Mouse (Mus musculus) midbrain, embryonic 14.5 days (tissue): Measurements from ENCODE around the gene Gkn2. TPM values are rescaled to one million over a fixed set of nuclear protein-coding genes. Genes with fewer than 3 reads are reported as not detected.

Experiments used
- ATAC-seq: fragments of 200-750 bp; cut with Nextera tagmentation; 2 replicates; pipeline ENCODE4 v1.8.0; 2017; ENCODE audit warnings: moderate number of reproducible peaks, moderate library complexity; ENCODE audit not compliant: low FRiP score, low TSS enrichment
- DNase-seq: peaks from one replicate; pipeline ENCODE4 v3.0.0-alpha.2; 2015
- H3K27ac ChIP-seq: fragments of 300-500 bp; sonication (generic); replicated peaks from 2 replicates; pipeline ENCODE4 v1.5.1; 2014; ENCODE audit warnings: mild to moderate bottlenecking, low read depth, low read length, moderate library complexity
- H3K27me3 ChIP-seq: fragments of 300-500 bp; sonication (generic); 2 replicates; pipeline ENCODE4 v1.6.1; 2014; ENCODE audit warnings: low read length, control low read depth, mixed read lengths; ENCODE audit not compliant: control insufficient read depth, insufficient read depth
- H3K36me3 ChIP-seq: fragments of 300-500 bp; sonication (generic); 2 replicates; pipeline ENCODE4 v1.6.1; 2014; ENCODE audit warnings: low read length, control low read depth; ENCODE audit not compliant: control insufficient read depth, insufficient read depth
- H3K4me1 ChIP-seq: fragments of 300-500 bp; sonication (generic); 2 replicates; pipeline ENCODE4 v1.6.1; 2014; ENCODE audit warnings: mild to moderate bottlenecking, antibody characterized with exemption, low read length, control low read depth; ENCODE audit not compliant: control insufficient read depth, insufficient read depth
- H3K4me2 ChIP-seq: fragments of 300-500 bp; sonication (generic); 2 replicates; pipeline ENCODE4 v1.6.1; 2014; ENCODE audit warnings: mild to moderate bottlenecking, low read length, moderate library complexity
- H3K4me3 ChIP-seq: fragments of 300-500 bp; sonication (generic); replicated peaks from 2 replicates; pipeline ENCODE4 v1.5.1; 2014; ENCODE audit warnings: low read depth, low read length
- H3K9ac ChIP-seq: fragments of 300-500 bp; sonication (generic); replicated peaks from 2 replicates; pipeline ENCODE4 v1.6.1; 2014; ENCODE audit warnings: mild to moderate bottlenecking, low read length, moderate library complexity
- H3K9me3 ChIP-seq: fragments of 300-500 bp; sonication (generic); 2 replicates; pipeline ENCODE4 v1.6.1; 2016; ENCODE audit warnings: low read length, control low read depth, mixed read lengths; ENCODE audit not compliant: control insufficient read depth
- WGBS: fragments of 180-500 bp; shearing (Covaris S2); extraction: QIAGEN DNeasy Blood & Tissue Kit; methylation state at CpG from one replicate; pipeline ENCODE4 v1.1.7; 2014; 5-methylcytosine and 5-hydroxymethylcytosine counted together
- polyA plus RNA-seq: library from polyadenylated mRNA; unstranded; fragments of >200 nt; fragmentation: Nextera tagmentation; extraction: Ambion mirVana; gene quantifications from 2 replicates; pipeline ENCODE4 v1.2.1, GENCODE M21; 2014

Gkn2 gene
- polyA plus RNA-seq, result not detected in 2 replicates

- DNase-seq, result no peak
- no peak within 1 kb of the TSS for H3K9ac ChIP-seq
- no peaks in the 10 kb centered on the region for H3K27me3 ChIP-seq
- no peak within 1 kb of the TSS for H3K4me2 ChIP-seq
- no peaks in the 10 kb centered on the region for H3K36me3 ChIP-seq
- H3K4me1 ChIP-seq, result no peaks in the 10 kb centered on the region
- H3K9me3 ChIP-seq, result no peaks in the 10 kb centered on the region
- WGBS, result 89% methylated on average over 9 of the region's 9 CpGs
- no peak within 1 kb of the TSS for H3K27ac ChIP-seq
- ATAC-seq, result no peak
- H3K4me3 ChIP-seq, result no peak within 1 kb of the TSS
Observed at GRCm38 (mm10) chr6:87373057-87373456, at the start of gene Gkn2. Gene Gkn2 (plus strand): TSS chr6:87373357.

- H3K27ac ChIP-seq, result no peak overlapping the region
- no peak for ATAC-seq
- 89% methylated on average over 2 of the region's 2 CpGs for WGBS
- H3K4me2 ChIP-seq, result no peak overlapping the region
- no peaks in the 10 kb centered on the region for H3K27me3 ChIP-seq
- no peak for DNase-seq
- H3K9ac ChIP-seq, result no peak overlapping the region
- H3K4me3 ChIP-seq, result no peak overlapping the region
- no peaks in the 10 kb centered on the region for H3K36me3 ChIP-seq
- no peaks in the 10 kb centered on the region for H3K4me1 ChIP-seq
- H3K9me3 ChIP-seq, result no peaks in the 10 kb centered on the region
Observed at GRCm38 (mm10) chr6:87323381-87323780, 49.8 kb upstream of the Gkn2 start.

- no peaks in the 10 kb centered on the region for H3K36me3 ChIP-seq
- H3K9me3 ChIP-seq, result no peaks in the 10 kb centered on the region
- H3K27me3 ChIP-seq, result no peaks in the 10 kb centered on the region
- 93% methylated on average over 2 of the region's 2 CpGs for WGBS
- no peak overlapping the region for H3K4me3 ChIP-seq
- no peak for ATAC-seq
- DNase-seq, result no peak
- H3K4me1 ChIP-seq, result no peaks in the 10 kb centered on the region
- H3K9ac ChIP-seq, result no peak overlapping the region
- H3K4me2 ChIP-seq, result no peak overlapping the region
- H3K27ac ChIP-seq, result no peak overlapping the region
Observed at GRCm38 (mm10) chr6:87326932-87327331, 46.2 kb upstream of the Gkn2 start.

GRCm38 (mm10) chr6:87328265-87329173 lies 44.6 kb upstream of the Gkn2 start:
- Histone ChIP-seq H3K27ac (no peak overlapping the region), H3K4me1 (peaks cover 2% of the 10 kb centered on the region; the same call in 1 of the 2 replicates), H3K36me3 (no peaks in the 10 kb centered on the region), H3K4me2 (no peak overlapping the region), H3K27me3 (no peaks in the 10 kb centered on the region), H3K9me3 (no peaks in the 10 kb centered on the region), H3K9ac (no peak overlapping the region), H3K4me3 (no peak overlapping the region)
- DNase-seq, result peak; percentile 49
- no peak for ATAC-seq
- 84% methylated on average over 22 of the region's 22 CpGs for WGBS

- no peak overlapping the region for H3K27ac ChIP-seq
- 0 out of 2 replicates have a peak, but pooled peaks cover 7% of the 10 kb centered on the region for H3K27me3 ChIP-seq
- no peak overlapping the region for H3K4me2 ChIP-seq
- H3K4me1 ChIP-seq, result peaks cover 16% of the 10 kb centered on the region
- no peak overlapping the region for H3K4me3 ChIP-seq
- WGBS, result 81% methylated on average over 2 of the region's 2 CpGs
- DNase-seq (no peak), ATAC-seq (no peak)
- no peaks in the 10 kb centered on the region for H3K36me3 ChIP-seq
- no peaks in the 10 kb centered on the region for H3K9me3 ChIP-seq
- H3K9ac ChIP-seq, result no peak overlapping the region
Observed at GRCm38 (mm10) chr6:87332380-87332779, 40.8 kb upstream of the Gkn2 start.

GRCm38 (mm10) chr6:87334361-87335090 lies 38.6 kb upstream of the Gkn2 start:
- Histone ChIP-seq H3K36me3 (no peaks in the 10 kb centered on the region), H3K4me3 (peak overlapping the region; percentile 62), H3K9me3 (no peaks in the 10 kb centered on the region), H3K9ac (peak overlapping the region; percentile 62), H3K4me1 (peaks cover 16% of the 10 kb centered on the region), H3K4me2 (peak overlapping the region; percentile 86), H3K27ac (0 out of 2 replicates have a peak overlapping the region, but pooled peaks have one; percentile 1), H3K27me3 (0 out of 2 replicates have a peak, but pooled peaks cover 7% of the 10 kb centered on the region)
- 6% methylated on average over 11 of the region's 11 CpGs for WGBS
- ATAC-seq (no peak), DNase-seq (peak; percentile 73)

- Histone ChIP-seq H3K9ac (peak within 1 kb of the TSS; percentile 62), H3K27me3 (0 out of 2 replicates have a peak, but pooled peaks cover 7% of the 10 kb centered on the region), H3K36me3 (no peaks in the 10 kb centered on the region), H3K4me3 (peak within 1 kb of the TSS; percentile 62), H3K9me3 (no peaks in the 10 kb centered on the region), H3K4me2 (peak within 1 kb of the TSS; percentile 86), H3K4me1 (peaks cover 16% of the 10 kb centered on the region), H3K27ac (peak within 1 kb of the TSS; percentile 57)
- DNase-seq, result peak; percentile 83
- under 1% methylated on average over 54 of the region's 54 CpGs for WGBS
- peak; percentile 55; the same call in 1 of the 2 replicates for ATAC-seq
Observed at GRCm38 (mm10) chr6:87335091-87335934, 37.8 kb upstream of the Gkn2 start, which contains the start of gene Antxr1. Gene Antxr1 (minus strand): TSS chr6:87335821.

GRCm38 (mm10) chr6:87335935-87336295 lies 37.2 kb upstream of the Gkn2 start:
- ATAC-seq, result no peak
- Histone ChIP-seq H3K4me3 (no peak overlapping the region), H3K27me3 (0 out of 2 replicates have a peak, but pooled peaks cover 7% of the 10 kb centered on the region), H3K27ac (no peak overlapping the region), H3K36me3 (no peaks in the 10 kb centered on the region), H3K9ac (no peak overlapping the region), H3K4me2 (peak overlapping the region; percentile 86), H3K9me3 (no peaks in the 10 kb centered on the region), H3K4me1 (peaks cover 16% of the 10 kb centered on the region)
- no peak for DNase-seq
- 32% methylated on average over 6 of the region's 6 CpGs for WGBS
